ENCODE assay signal across 23 mouse cellular contexts in genomic region chr15:93681602-93682001, GRCm38 (mm10).
DNase-seq lines count a peak whose midpoint lies in the region; ATAC-seq and TF ChIP-seq lines count a peak whose summit lies in the region.
"Had no signal": no experiment of that assay in that cellular context is flagged by ENCODE, and none has a peak within 500 bp of the region (broad histone marks: within the 10 kb centered on the region; RNA-seq: fewer than 3 reads in every experiment).

No protein-coding gene starts in this region.

- no peak for TF ChIP-seq EP300 in heart, postnatal 0 days (IDR thresholded peaks at IDR 0.05; ENCODE audit: low read depth)

- peaks cover 10% of the 10 kb centered on the region for H3K4me1 ChIP-seq in heart, postnatal 0 days (ENCODE audit: control insufficient read depth, insufficient read depth)
- H3K4me1 ChIP-seq in midbrain, postnatal 0 days (ENCODE audit: insufficient read depth, low read length), result no peaks in the 10 kb centered on the region
- H3K4me1 ChIP-seq in midbrain, embryonic 16.5 days (ENCODE audit: control insufficient read depth, insufficient read depth, low read length), result no peaks in the 10 kb centered on the region
- H3K4me1 ChIP-seq: hindbrain, embryonic 13.5 days; midbrain, embryonic 15.5 days had no signal

- H3K27ac ChIP-seq in heart, postnatal 0 days (ENCODE audit: low read depth), result no peak overlapping the region
- no peak overlapping the region for H3K27ac ChIP-seq in midbrain, postnatal 0 days (ENCODE audit: low read depth, low read length)
- no peak overlapping the region for H3K27ac ChIP-seq in midbrain, embryonic 16.5 days (ENCODE audit: low read length)
- H3K27ac ChIP-seq: embryonic facial prominence, embryonic 15.5 days; hindbrain, embryonic 13.5 days; left cerebral cortex, adult 2 months; macrophage; midbrain, embryonic 15.5 days had no signal

- WGBS in heart, postnatal 0 days, result 25% methylated on average over 4 of the region's 4 CpGs
- 69% methylated on average over 4 of the region's 4 CpGs for WGBS in midbrain, postnatal 0 days
- WGBS in midbrain, embryonic 16.5 days, result 88% methylated on average over 4 of the region's 4 CpGs

- H3K27me3 ChIP-seq in heart, postnatal 0 days (ENCODE audit: control insufficient read depth, insufficient read depth, low read length), result no peaks in the 10 kb centered on the region
- no peaks in the 10 kb centered on the region for H3K27me3 ChIP-seq in midbrain, postnatal 0 days (ENCODE audit: insufficient read depth, low read length)
- H3K27me3 ChIP-seq in midbrain, embryonic 16.5 days (ENCODE audit: control insufficient read depth, insufficient read depth, low read depth, low read length), result no peaks in the 10 kb centered on the region
- H3K27me3 ChIP-seq: embryonic facial prominence, embryonic 15.5 days; hindbrain, embryonic 13.5 days; midbrain, embryonic 15.5 days had no signal

- intact Hi-C loops in heart, postnatal 25 days (cut with DNase I), result no loop called here

- DNase-seq in cerebellum, postnatal 25 days, result peak; percentile 8 to 21
- no peak for DNase-seq in cerebellum, adult 11-12 months
- no peak for DNase-seq in heart, postnatal 0 days (ENCODE audit: low spot score)
- no peak for DNase-seq in heart, postnatal 25 days (ENCODE audit: low spot score)
- peak; percentile 26 for DNase-seq in midbrain, postnatal 0 days (ENCODE audit: low spot score)
- DNase-seq in fibroblast of lung, adult 2 months (ENCODE audit: low read depth), result peak; percentile 66
- no peak for DNase-seq in gastrocnemius, adult 18-20 months (ENCODE audit: low spot score)
- DNase-seq: adrenal gland, adult 8-10 months; cerebellum, postnatal 36 days; embryo, embryonic 11 days; gastrocnemius, postnatal 36 days; heart, postnatal 10 days; kidney, postnatal 25 days; liver, postnatal 0 days had no signal

- H3K36me3 ChIP-seq in heart, postnatal 0 days (replicated peaks; ENCODE audit: control insufficient read depth, insufficient read depth, low read length), result no peaks in the 10 kb centered on the region
- H3K36me3 ChIP-seq in midbrain, postnatal 0 days (ENCODE audit: insufficient read depth, low read length), result no peaks in the 10 kb centered on the region
- H3K36me3 ChIP-seq in midbrain, embryonic 16.5 days (ENCODE audit: control insufficient read depth, insufficient read depth, low read length), result no peaks in the 10 kb centered on the region
- H3K36me3 ChIP-seq: embryonic facial prominence, embryonic 15.5 days; hindbrain, embryonic 13.5 days; midbrain, embryonic 15.5 days had no signal

- no peaks in the 10 kb centered on the region for H3K9me3 ChIP-seq in heart, postnatal 0 days (replicated peaks; ENCODE audit: control insufficient read depth, low read length)
- no peaks in the 10 kb centered on the region for H3K9me3 ChIP-seq in midbrain, postnatal 0 days (ENCODE audit: low read length)
- no peaks in the 10 kb centered on the region for H3K9me3 ChIP-seq in midbrain, embryonic 16.5 days (replicated peaks; ENCODE audit: control insufficient read depth, low read length, poor library complexity, severe bottlenecking)
- H3K9me3 ChIP-seq: embryonic facial prominence, embryonic 15.5 days; hindbrain, embryonic 13.5 days; midbrain, embryonic 15.5 days had no signal

- 0 out of 2 replicates have a peak, but pooled peaks have one; percentile 20 for ATAC-seq in heart, postnatal 0 days (ENCODE audit: insufficient read depth, low read depth)
- ATAC-seq in midbrain, postnatal 0 days (ENCODE audit: low FRiP score), result no peak
- ATAC-seq in midbrain, embryonic 16.5 days, result no peak
- ATAC-seq: forebrain, embryonic 16.5 days; liver, postnatal 0 days; lung, postnatal 0 days; midbrain, embryonic 15.5 days had no signal

- no peak overlapping the region for H3K9ac ChIP-seq in heart, postnatal 0 days (replicated peaks; ENCODE audit: low read depth, low read length)
- H3K9ac ChIP-seq in midbrain, postnatal 0 days (replicated peaks; ENCODE audit: low read length, poor library complexity, severe bottlenecking), result no peak overlapping the region
- H3K9ac ChIP-seq in midbrain, embryonic 16.5 days (ENCODE audit: low read depth, low read length), result no peak overlapping the region
- H3K9ac ChIP-seq: embryonic facial prominence, embryonic 15.5 days; hindbrain, embryonic 13.5 days; liver, postnatal 0 days; midbrain, embryonic 15.5 days had no signal

- no peak overlapping the region for H3K4me3 ChIP-seq in heart, postnatal 0 days (ENCODE audit: low read depth, low read length)
- H3K4me3 ChIP-seq in midbrain, postnatal 0 days (ENCODE audit: low read depth, low read length), result no peak overlapping the region
- no peak overlapping the region for H3K4me3 ChIP-seq in midbrain, embryonic 16.5 days (ENCODE audit: low read depth, low read length)
- H3K4me3 ChIP-seq: embryonic facial prominence, embryonic 15.5 days; hindbrain, embryonic 13.5 days; left cerebral cortex, adult 2 months; midbrain, embryonic 15.5 days had no signal

- TF ChIP-seq CTCF in heart, postnatal 0 days (IDR thresholded peaks at IDR 0.05; ENCODE audit: low read depth), result no peak
- no peak for TF ChIP-seq CTCF in midbrain, postnatal 0 days (IDR thresholded peaks at IDR 0.05)

- no peak overlapping the region for H3K4me2 ChIP-seq in heart, postnatal 0 days (ENCODE audit: low read depth, low read length)
- no peak overlapping the region for H3K4me2 ChIP-seq in midbrain, postnatal 0 days (ENCODE audit: low read depth, low read length, poor library complexity, severe bottlenecking)
- no peak overlapping the region for H3K4me2 ChIP-seq in midbrain, embryonic 16.5 days (ENCODE audit: low read length)
- H3K4me2 ChIP-seq: embryonic facial prominence, embryonic 15.5 days; hindbrain, embryonic 13.5 days; liver, embryonic 11.5 days; midbrain, embryonic 15.5 days had no signal

Comparison
In these comparisons a context has a peak if more than half of its experiments do, and no peak if none do; other contexts are left out.
1. DNase-seq: peak in cerebellum, postnatal 25 days (2 of 2), midbrain, postnatal 0 days (single experiment) and fibroblast of lung, adult 2 months (single experiment); none in cerebellum, adult 11-12 months (single experiment), heart, postnatal 0 days (single experiment), heart, postnatal 25 days (single experiment) and gastrocnemius, adult 18-20 months (single experiment).